Mouse (Mus musculus) CH12.LX (cell line): Measurements from ENCODE around the gene Ube2o. TPM values are rescaled to one million over a fixed set of nuclear protein-coding genes. Genes with fewer than 3 reads are reported as not detected.
A peak's percentile ranks its signal among the peaks of the same experiment; 100 is the strongest.

Source experiments
- DNase-seq: peaks from one replicate; pipeline ENCODE4 v3.0.0-alpha.2; 2013; ENCODE audit errors: extremely low read depth
- H3K27ac ChIP-seq: 2 replicates; pipeline ENCODE4 v1.5.1; 2012; ENCODE audit warnings: low read depth, mild to moderate bottlenecking, control low read depth, moderate library complexity; ENCODE audit not compliant: insufficient read depth
- H3K27me3 ChIP-seq: replicated peaks from 2 replicates; pipeline ENCODE3; 2012; ENCODE audit warnings: inconsistent platforms
- H3K36me3 ChIP-seq, 2 experiments: replicated peaks in 1 of 2; 2 replicates each; pipeline versions ENCODE3 to v1.6.1; 2012; ENCODE audit warnings: inconsistent platforms in 1 of 2, low read length in 1 of 2, mild to moderate bottlenecking in 1 of 2, mixed read lengths in 1 of 2, moderate library complexity in 1 of 2; ENCODE audit not compliant: control insufficient read depth in 1 of 2, insufficient read depth in 1 of 2
- H3K4me1 ChIP-seq, 2 experiments: 2 replicates each; pipeline ENCODE4 v1.6.1; 2012; ENCODE audit warnings: inconsistent platforms in 1 of 2, moderate library complexity in 1 of 2; ENCODE audit not compliant: insufficient read depth in 2 of 2, control insufficient read depth in 1 of 2
- H3K4me2 ChIP-seq: 2 replicates; pipeline ENCODE4 v1.6.1; 2012; ENCODE audit warnings: low read depth, mild to moderate bottlenecking, control low read depth; ENCODE audit not compliant: poor library complexity, insufficient read depth, severe bottlenecking
- H3K4me3 ChIP-seq, 3 experiments: fragments of 150-350 bp in 1 of 3; sonication (generic) in 1 of 3; replicated peaks in 1 of 3; 2 replicates each; pipeline versions ENCODE3 to v1.5.1; 2011 to 2012; ENCODE audit warnings: low read depth in 2 of 3, low read length in 2 of 3, mild to moderate bottlenecking in 2 of 3, moderate library complexity in 2 of 3, control low read depth in 1 of 3, improper control_type of control experiment in 1 of 3, inconsistent platforms in 1 of 3, mixed read lengths in 1 of 3; ENCODE audit not compliant: poor library complexity in 1 of 3
- H3K79me2 ChIP-seq: replicated peaks from 2 replicates; pipeline ENCODE4 v1.6.1; 2012; ENCODE audit warnings: mild to moderate bottlenecking, moderate library complexity; ENCODE audit not compliant: control insufficient read depth, poor library complexity, insufficient read depth, severe bottlenecking; ENCODE audit errors: extremely low read depth
- H3K9ac ChIP-seq: 2 replicates; pipeline ENCODE4 v1.6.1; 2012; ENCODE audit warnings: low read depth, mild to moderate bottlenecking, control low read depth, moderate library complexity; ENCODE audit not compliant: insufficient read depth
- H3K9me3 ChIP-seq: replicated peaks from 2 replicates; pipeline ENCODE3; 2012; ENCODE audit warnings: low read length, inconsistent platforms, mixed read lengths
- BHLHE40 ChIP-seq: IDR thresholded peaks from 2 replicates; pipeline ENCODE4 v1.6.1; 2011; ENCODE audit warnings: mild to moderate bottlenecking, low read depth, low read length, improper control_type of control experiment
- CHD1 ChIP-seq: IDR thresholded peaks from 2 replicates; pipeline ENCODE4 v1.6.1; 2012; ENCODE audit warnings: low read depth, low read length, improper control_type of control experiment, inconsistent platforms
- CTCF ChIP-seq, 2 experiments: IDR thresholded peaks in 1 of 2; conservative IDR thresholded peaks in 1 of 2; 2 replicates each; pipeline ENCODE4 v1.5.1; 2011 to 2012; ENCODE audit warnings: low read depth in 2 of 2, low read length in 2 of 2, improper control_type of control experiment in 1 of 2, inconsistent platforms in 1 of 2, mild to moderate bottlenecking in 1 of 2, moderate library complexity in 1 of 2
- E2F4 ChIP-seq: IDR thresholded peaks from 2 replicates; pipeline ENCODE4 v1.6.1; 2011; ENCODE audit warnings: low read depth, low read length, improper control_type of control experiment; ENCODE audit not compliant: insufficient replicate concordance
- ELF1 ChIP-seq: IDR thresholded peaks from 2 replicates; pipeline ENCODE4 v1.6.1; 2014; ENCODE audit warnings: low read depth, mild to moderate bottlenecking, inconsistent platforms, low read length, improper control_type of control experiment
- HCFC1 ChIP-seq: IDR thresholded peaks from 2 replicates; pipeline ENCODE4 v1.6.1; 2012; ENCODE audit warnings: low read depth, mild to moderate bottlenecking, inconsistent platforms, low read length, improper control_type of control experiment
- IRF4 ChIP-seq: IDR thresholded peaks from 2 replicates; pipeline ENCODE4 v1.6.1; 2014; ENCODE audit warnings: low read depth, mild to moderate bottlenecking, inconsistent platforms, low read length, improper control_type of control experiment
- KAT2A ChIP-seq: IDR thresholded peaks from 2 replicates; pipeline ENCODE4 v1.6.1; 2012; ENCODE audit warnings: low read length, improper control_type of control experiment, inconsistent platforms; ENCODE audit not compliant: insufficient replicate concordance
- MAFK ChIP-seq: IDR thresholded peaks from 2 replicates; pipeline ENCODE4 v1.6.1; 2011; ENCODE audit warnings: low read length, improper control_type of control experiment; ENCODE audit not compliant: insufficient replicate concordance
- MXI1 ChIP-seq: IDR thresholded peaks from 2 replicates; pipeline ENCODE4 v1.6.1; 2011; ENCODE audit warnings: mild to moderate bottlenecking, low read depth, low read length, improper control_type of control experiment
- NELFE ChIP-seq: IDR thresholded peaks from 2 replicates; pipeline ENCODE4 v1.6.1; 2011; ENCODE audit warnings: low read depth, low read length, improper control_type of control experiment
- NRF1 ChIP-seq: IDR thresholded peaks from 2 replicates; pipeline ENCODE4 v1.6.1; 2014; ENCODE audit warnings: low read depth, mild to moderate bottlenecking, inconsistent platforms, low read length, improper control_type of control experiment, moderate library complexity
- PAX5 ChIP-seq: IDR thresholded peaks from 2 replicates; pipeline ENCODE4 v1.6.1; 2012; ENCODE audit warnings: low read length, inconsistent platforms, mixed read lengths
- POLR2A ChIP-seq: IDR thresholded peaks from 2 replicates; pipeline ENCODE4 v1.6.1; 2011; ENCODE audit warnings: low read depth, mild to moderate bottlenecking, improper control_type of control experiment, low read length
- RAD21 ChIP-seq: IDR thresholded peaks from 2 replicates; pipeline ENCODE4 v1.6.1; 2011; ENCODE audit warnings: low read depth, mild to moderate bottlenecking, low read length, improper control_type of control experiment, moderate library complexity
- RCOR1 ChIP-seq: conservative IDR thresholded peaks from 2 replicates; pipeline ENCODE4 v1.6.1; 2012; ENCODE audit warnings: low read depth, mild to moderate bottlenecking, inconsistent platforms, low read length, improper control_type of control experiment
- SIN3A ChIP-seq: IDR thresholded peaks from 2 replicates; pipeline ENCODE4 v1.6.1; 2012; ENCODE audit warnings: low read length, improper control_type of control experiment, inconsistent platforms
- SMC3 ChIP-seq: IDR thresholded peaks from 2 replicates; pipeline ENCODE4 v1.6.1; 2011; ENCODE audit warnings: low read depth, low read length, improper control_type of control experiment
- TBP ChIP-seq: conservative IDR thresholded peaks from 2 replicates; pipeline ENCODE4 v1.6.1; 2011; ENCODE audit warnings: low read depth, low read length, improper control_type of control experiment
- TCF12 ChIP-seq: IDR thresholded peaks from 2 replicates; pipeline ENCODE4 v1.6.1; 2014; ENCODE audit warnings: low read depth, mild to moderate bottlenecking, inconsistent platforms, low read length, improper control_type of control experiment
- UBTF ChIP-seq: IDR thresholded peaks from 2 replicates; pipeline ENCODE4 v1.6.1; 2012; ENCODE audit warnings: low read depth, mild to moderate bottlenecking, inconsistent platforms, low read length, improper control_type of control experiment, moderate library complexity
- ZC3H11A ChIP-seq: IDR thresholded peaks from 2 replicates; pipeline ENCODE4 v1.6.1; 2012; ENCODE audit warnings: low read depth, mild to moderate bottlenecking, inconsistent platforms, low read length, improper control_type of control experiment
- ZKSCAN1 ChIP-seq: IDR thresholded peaks from 2 replicates; pipeline ENCODE4 v1.6.1; 2012; ENCODE audit warnings: low read depth, inconsistent platforms, low read length, improper control_type of control experiment, borderline replicate concordance
- ZNF384 ChIP-seq: IDR thresholded peaks from 2 replicates; pipeline ENCODE4 v1.6.1; 2012; ENCODE audit warnings: low read depth, low read length, improper control_type of control experiment, inconsistent platforms
- dilution Hi-C: fragments of 300-500 bp; cut with MboI; formaldehyde crosslinking; loops from 2 replicates; pipeline ENCODE4 v1.14.3; 2020; ENCODE audit warnings: low sequenced_read_pairs; ENCODE audit not compliant: extremely low pct_unique_long_range_greater_than_20kb, extremely low pct_ligation_motif_present
- in situ Hi-C: fragments of 300-500 bp; cut with MboI; formaldehyde crosslinking; loops from 3 replicates; pipeline ENCODE4 v1.14.3; 2019; ENCODE audit warnings: low sequenced_read_pairs, low pct_ligation_motif_present, low pct_unique_long_range_greater_than_20kb, mixed read lengths
- polyA plus RNA-seq: library from polyadenylated mRNA; unstranded; fragments of >175 nt; gene quantifications from 2 replicates; pipeline ENCODE4 v1.2.1, GENCODE M21; 2012; ENCODE audit warnings: low read depth; ENCODE audit not compliant: insufficient read length
- total RNA-seq, 2 experiments: library from RNA; depleted of rRNA; stranded (reverse); fragments of 300-350 nt in 1 of 2; fragments of >200 nt in 1 of 2; gene quantifications; 2 replicates each; pipeline ENCODE4 v1.2.3; 2012 to 2014

The Ube2o gene
- total and polyA plus RNA-seq, 3 experiments = 12.7 to 61.7 (median 42.8) TPM

GRCm38 (mm10) chr11:116534154-116534865, 46.9 kb downstream of the Ube2o start:
- Histone ChIP-seq H3K36me3 (peaks cover 15 to 35% of the 10 kb centered on the region in 2 experiments), H3K27ac (no peak overlapping the region), H3K4me1 (peaks cover 5 to 32% of the 10 kb centered on the region in 2 experiments), H3K4me2 (peak overlapping the region; percentile 89), H3K9ac (no peak overlapping the region), H3K79me2 (no peaks in the 10 kb centered on the region), H3K9me3 (no peaks in the 10 kb centered on the region), H3K4me3 (peak overlapping the region in 1 of 3 experiments; percentile 61), H3K27me3 (peaks cover 44% of the 10 kb centered on the region)
- in situ Hi-C loops = loop anchor here (5.0 to 10.0 kb wide), 2 partner anchors 37 to 210 kb away; no protein-coding TSS in a partner anchor
- dilution Hi-C loops = no loop called here
- TF ChIP-seq PAX5 = no peak
- TF ChIP-seq POLR2A = 0 out of 2 replicates have a peak, but pooled peaks have one; percentile 14
- peak; percentile 78 for TF ChIP-seq RAD21
- no peak for TF ChIP-seq MAFK
- TF ChIP-seq ZNF384 = no peak
- TF ChIP-seq BHLHE40 = no peak
- no peak for TF ChIP-seq RCOR1
- no peak for TF ChIP-seq NRF1
- TF ChIP-seq ZKSCAN1 = no peak
- TF ChIP-seq KAT2A = no peak
- TF ChIP-seq TBP = no peak
- TF ChIP-seq TCF12 = 0 out of 2 replicates have a peak, but pooled peaks have one; percentile 18
- no peak for TF ChIP-seq HCFC1
- no peak for TF ChIP-seq MXI1
- TF ChIP-seq ZC3H11A = 0 out of 2 replicates have a peak, but pooled peaks have one; percentile 8
- TF ChIP-seq IRF4 = no peak; the same call in 1 of the 2 replicates
- peak; percentile 38; the same call in 1 of the 2 replicates for TF ChIP-seq ELF1
- no peak for TF ChIP-seq UBTF
- peak; percentile 34; the same call in 1 of the 2 replicates for TF ChIP-seq NELFE
- no peak for TF ChIP-seq SIN3A
- TF ChIP-seq CHD1 = no peak
- peak; percentile 70 for TF ChIP-seq SMC3
- TF ChIP-seq CTCF (conservative IDR thresholded peaks at IDR 0.05 in 1 of 2, IDR thresholded peaks at IDR 0.05 in 1 of 2; ENCODE audit: low read depth in 2 of 2, low read length in 2 of 2) = peak; percentile 66 to 82
- TF ChIP-seq E2F4 = no peak
- DNase-seq = peak; percentile 80
